Mouse (Mus musculus) MEL (cell line): ENCODE data around the gene Vps4b.

Experiments
- BHLHE40 ChIP-seq: IDR thresholded peaks from 2 replicates; pipeline ENCODE4 v1.6.1; 2012; ENCODE audit warnings: low read depth, mild to moderate bottlenecking, inconsistent platforms, low read length, improper control_type of control experiment, borderline replicate concordance
- CTCF ChIP-seq, 3 experiments: IDR thresholded peaks in 2 of 3; conservative IDR thresholded peaks in 1 of 3; 2 replicates each; pipeline ENCODE4 v1.5.1; 2011 to 2012; ENCODE audit warnings: low read length in 3 of 3, low read depth in 2 of 3, mild to moderate bottlenecking in 2 of 3, improper control_type of control experiment in 1 of 3, inconsistent platforms in 1 of 3, mixed read lengths in 1 of 3, moderate library complexity in 1 of 3; ENCODE audit not compliant: control insufficient read depth in 1 of 3, insufficient read depth in 1 of 3, poor library complexity in 1 of 3, severe bottlenecking in 1 of 3
- EP300 ChIP-seq, 2 experiments: IDR thresholded peaks; 2 replicates each; pipeline ENCODE4 v1.6.1; 2011; ENCODE audit warnings: improper control_type of control experiment in 2 of 2, low read length in 2 of 2, low read depth in 1 of 2, mild to moderate bottlenecking in 1 of 2
- ETS1 ChIP-seq: IDR thresholded peaks from 2 replicates; pipeline ENCODE4 v1.6.1; 2012; ENCODE audit warnings: low read depth, mild to moderate bottlenecking, inconsistent platforms, low read length, improper control_type of control experiment, moderate library complexity
- MAZ ChIP-seq: IDR thresholded peaks from 2 replicates; pipeline ENCODE4 v1.6.1; 2012; ENCODE audit warnings: low read depth, mild to moderate bottlenecking, inconsistent platforms, low read length, improper control_type of control experiment
- MXI1 ChIP-seq: IDR thresholded peaks from 2 replicates; pipeline ENCODE4 v1.6.1; 2011; ENCODE audit warnings: mild to moderate bottlenecking, low read depth, low read length, improper control_type of control experiment
- MYB ChIP-seq: IDR thresholded peaks from 2 replicates; pipeline ENCODE4 v1.6.1; 2011; ENCODE audit warnings: mild to moderate bottlenecking, low read depth, low read length, improper control_type of control experiment
- POLR2A ChIP-seq, 2 experiments: IDR thresholded peaks; 2 replicates each; pipeline ENCODE4 v1.6.1; 2011 to 2012; ENCODE audit warnings: low read length in 2 of 2, mild to moderate bottlenecking in 2 of 2, control low read depth in 1 of 2, improper control_type of control experiment in 1 of 2, low read depth in 1 of 2, moderate library complexity in 1 of 2; ENCODE audit not compliant: control insufficient read depth in 1 of 2, insufficient read depth in 1 of 2, poor library complexity in 1 of 2
- TAL1 ChIP-seq: IDR thresholded peaks from 2 replicates; pipeline ENCODE4 v1.6.1; 2012; ENCODE audit warnings: mild to moderate bottlenecking, inconsistent platforms, low read length, moderate library complexity, mixed read lengths
- ZC3H11A ChIP-seq: IDR thresholded peaks from 2 replicates; pipeline ENCODE4 v1.6.1; 2012; ENCODE audit warnings: low read depth, mild to moderate bottlenecking, inconsistent platforms, low read length, improper control_type of control experiment

DNA sequence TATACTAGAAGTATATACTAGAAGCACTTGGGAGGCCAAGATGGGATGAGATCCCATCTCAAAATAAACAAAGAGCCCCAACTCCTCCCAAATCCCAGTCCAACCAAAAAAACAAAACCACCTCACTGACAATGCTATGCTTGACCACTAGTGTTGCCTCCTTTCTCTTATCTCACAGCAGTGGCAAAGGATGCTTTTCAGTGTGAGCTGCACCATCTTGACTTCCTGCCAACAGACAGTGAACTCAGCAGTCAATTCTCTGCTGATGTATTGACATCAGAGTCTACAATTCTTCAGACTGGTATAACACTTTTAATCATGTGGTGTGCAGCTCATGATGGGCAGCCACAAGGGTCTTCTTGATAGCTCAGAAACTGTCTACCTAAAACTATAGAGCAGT, 27.8 kb downstream of the Vps4b start:
- no peak for TF ChIP-seq EP300 (IDR thresholded peaks at IDR 0.05; ENCODE audit: low read depth in 1 of 2, low read length in 2 of 2)
- TF ChIP-seq MAZ: no peak
- no peak for TF ChIP-seq CTCF (IDR thresholded peaks at IDR 0.05 in 2 of 3, conservative IDR thresholded peaks at IDR 0.05 in 1 of 3; ENCODE audit: control insufficient read depth in 1 of 3, insufficient read depth in 1 of 3, low read depth in 2 of 3, low read length in 3 of 3, poor library complexity in 1 of 3, severe bottlenecking in 1 of 3)
- TF ChIP-seq POLR2A (IDR thresholded peaks at IDR 0.05; ENCODE audit: control insufficient read depth in 1 of 2, insufficient read depth in 1 of 2, low read depth in 1 of 2, low read length in 2 of 2, poor library complexity in 1 of 2): no peak
- no peak for TF ChIP-seq ETS1
- TF ChIP-seq MXI1: no peak
- no peak for TF ChIP-seq ZC3H11A
- no peak for TF ChIP-seq MYB
- TF ChIP-seq TAL1: no peak
- no peak for TF ChIP-seq BHLHE40
